Mouse (Mus musculus): Measurements from ENCODE around the gene Cinp. TPM values are rescaled to one million over a fixed set of nuclear protein-coding genes. Genes with fewer than 3 reads are reported as not detected.
"Not testable (repeated sequence)": the region's sequence is repeated elsewhere in the genome, so short reads cannot be mapped to it uniquely, and the experiment has no call there.

Gene Cinp
- polyA plus RNA-seq, 1 experiment from 2014 or later: 71.0 TPM

DNA sequence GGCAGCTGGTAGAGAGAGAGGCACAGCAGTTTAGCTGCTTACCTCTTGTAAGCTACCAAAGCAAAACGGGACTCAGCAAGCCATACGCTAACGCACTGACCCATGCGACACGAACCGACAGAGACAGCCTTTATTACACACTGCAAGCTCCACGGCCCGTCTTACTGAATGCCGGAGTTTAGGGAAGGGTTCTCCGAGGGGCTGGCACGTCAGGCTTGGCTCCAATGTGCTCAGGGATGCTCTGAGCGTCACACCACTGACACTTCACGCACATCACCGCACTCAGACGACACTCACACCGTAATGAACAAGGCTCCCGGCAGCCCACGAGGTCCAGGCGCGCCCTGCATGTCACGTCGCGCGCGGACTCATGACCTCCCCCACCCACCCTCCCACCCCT, 339 bp downstream of the Cinp start:
- Histone ChIP-seq H3K4me1 (peaks cover 21% of the 10 kb centered on the region), H3K27me3 (replicated peaks) (no peaks in the 10 kb centered on the region), H3K27ac (no peak overlapping the region), H3K9me3 (no peaks in the 10 kb centered on the region), H3K36me3 (no peaks in the 10 kb centered on the region), H3K4me3 (replicated peaks) (peak overlapping the region; percentile 86), H3K9ac (peak overlapping the region; percentile 51), H3K4me2 (peak overlapping the region; percentile 88)
- WGBS: under 1% methylated on average over 25 of the region's 25 CpGs
- no peak; the same call in 1 of the 2 replicates for ATAC-seq (ENCODE audit: insufficient read depth, low FRiP score, low read depth)

DNA sequence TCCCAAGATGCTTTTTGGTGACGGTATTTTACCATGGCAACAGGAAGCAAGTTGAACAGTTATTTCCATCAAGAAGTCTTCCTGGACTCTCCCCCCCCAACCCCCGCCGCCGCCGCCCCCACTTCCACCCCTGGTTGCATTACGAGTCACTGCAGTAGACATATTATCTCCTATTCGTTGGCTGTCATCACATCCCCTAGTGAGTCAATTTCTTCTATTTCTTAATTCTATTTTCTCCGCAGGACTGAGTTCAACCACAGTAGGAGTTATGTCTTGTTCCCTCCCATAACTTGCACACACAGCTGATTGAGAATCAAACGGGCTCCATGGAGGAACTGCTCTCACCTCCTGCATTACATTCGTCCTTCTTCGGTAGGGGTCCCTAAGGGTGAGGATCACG, 839 bp downstream of the Cinp start:
- no peaks in the 10 kb centered on the region for H3K9me3 ChIP-seq
- WGBS: 38% methylated on average over 12 of the region's 12 CpGs
- peak overlapping the region; percentile 88 for H3K4me2 ChIP-seq
- no peaks in the 10 kb centered on the region for H3K27me3 ChIP-seq (replicated peaks)
- no peaks in the 10 kb centered on the region for H3K36me3 ChIP-seq
- H3K4me1 ChIP-seq: peaks cover 21% of the 10 kb centered on the region
- no peak for ATAC-seq (ENCODE audit: insufficient read depth, low FRiP score, low read depth)
- peak overlapping the region; percentile 86 for H3K4me3 ChIP-seq (replicated peaks)
- peak overlapping the region; percentile 51 for H3K9ac ChIP-seq
- no peak overlapping the region for H3K27ac ChIP-seq

DNA sequence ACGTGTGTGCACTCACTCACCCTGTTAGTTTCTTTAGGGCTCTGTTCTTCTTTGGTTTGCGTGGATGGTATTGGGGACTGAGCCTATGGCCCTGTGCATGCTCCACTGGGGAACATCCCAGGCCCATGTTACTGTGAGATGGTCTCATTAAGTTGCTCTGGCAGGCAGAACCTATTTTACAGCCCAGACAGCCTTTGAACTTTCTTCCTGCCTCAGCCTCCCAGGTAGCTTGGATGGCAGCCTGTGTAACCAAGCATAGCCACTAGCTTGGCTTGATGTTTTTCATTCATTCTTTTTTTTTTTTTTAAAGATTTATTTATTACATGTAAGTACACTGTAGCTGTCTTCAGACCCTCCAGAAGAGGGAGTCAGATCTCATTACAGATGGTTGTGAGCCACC, 3.7 kb downstream of the Cinp start:
- Histone ChIP-seq H3K9ac (no peak overlapping the region), H3K36me3 (peaks cover 8% of the 10 kb centered on the region), H3K27me3 (replicated peaks) (no peaks in the 10 kb centered on the region), H3K4me1 (peaks cover 16% of the 10 kb centered on the region), H3K9me3 (no peaks in the 10 kb centered on the region), H3K27ac (no peak overlapping the region), H3K4me3 (replicated peaks) (no peak overlapping the region), H3K4me2 (no peak overlapping the region)
- 85% methylated on average over 2 of the region's 2 CpGs for whole genome bisulfite sequencing
- ATAC-seq (ENCODE audit: insufficient read depth, low FRiP score, low read depth): no peak

DNA sequence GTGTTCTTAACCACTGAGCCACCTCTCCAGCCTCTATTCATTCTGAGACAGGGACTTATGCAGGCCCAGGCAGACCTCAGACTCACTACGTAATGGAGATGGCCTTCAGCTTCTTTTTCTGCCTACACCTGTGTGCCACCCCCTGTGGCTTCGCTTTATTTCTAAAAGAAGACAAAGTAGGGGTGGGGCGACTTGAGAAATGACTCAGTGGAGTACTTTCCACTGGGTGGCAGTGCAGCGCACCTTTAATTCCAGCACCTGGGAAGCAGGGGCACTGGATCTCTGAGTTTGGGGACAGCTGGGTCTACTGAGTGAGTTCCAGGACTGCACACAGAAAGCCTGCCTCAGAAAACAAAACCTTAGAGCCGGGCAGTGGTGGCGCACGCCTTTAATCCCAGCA, 6.7 kb downstream of the Cinp start:
- Histone ChIP-seq H3K27me3 (replicated peaks) (no peaks in the 10 kb centered on the region), H3K27ac (no peak overlapping the region), H3K4me2 (no peak overlapping the region), H3K4me3 (replicated peaks) (no peak overlapping the region), H3K36me3 (peaks cover 25% of the 10 kb centered on the region), H3K9ac (no peak overlapping the region), H3K9me3 (no peaks in the 10 kb centered on the region), H3K4me1 (no peaks in the 10 kb centered on the region)
- WGBS: 80% methylated on average over 7 of the region's 7 CpGs
- no peak for ATAC-seq (ENCODE audit: insufficient read depth, low FRiP score, low read depth)

DNA sequence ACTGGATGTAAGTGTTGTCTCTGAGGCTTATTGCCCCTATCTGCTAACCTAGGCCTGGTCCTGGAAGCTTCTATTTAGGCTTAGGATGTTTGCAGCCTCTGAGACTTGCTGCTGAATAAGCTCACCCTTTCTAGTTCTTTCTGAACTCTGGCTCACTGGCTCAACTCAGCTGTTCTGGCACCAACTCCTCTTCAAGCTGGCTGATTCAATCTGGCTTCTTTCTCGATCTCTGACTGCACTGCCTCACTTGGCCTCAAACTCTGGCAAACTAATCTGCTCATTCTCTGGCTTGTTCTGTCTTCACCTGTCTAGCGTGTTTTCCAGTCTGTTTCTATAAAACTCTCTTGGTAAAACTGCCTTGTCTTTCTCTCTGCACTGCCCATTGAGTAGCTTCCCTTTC, 13.6 kb downstream of the Cinp start:
- ATAC-seq (ENCODE audit: insufficient read depth, low FRiP score, low read depth): no peak

DNA sequence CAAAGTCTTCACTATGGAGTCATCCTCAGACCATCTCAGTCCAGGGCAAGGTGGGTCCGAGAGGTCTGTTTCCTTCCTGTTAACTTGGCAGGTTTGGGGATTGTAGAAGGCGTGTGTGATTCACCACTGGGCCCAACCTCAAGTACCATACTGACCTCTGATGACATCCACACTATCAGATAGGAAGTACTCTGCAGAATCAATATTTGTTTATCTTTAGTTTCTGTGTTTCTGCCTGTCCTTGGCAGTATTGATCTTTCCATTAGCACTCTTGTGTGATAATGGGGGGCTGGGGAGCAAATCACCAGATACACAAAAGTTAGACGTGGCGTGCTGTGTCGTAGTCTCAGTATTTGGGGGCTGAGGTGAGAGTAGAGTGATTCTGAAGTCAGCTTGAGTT, 17.7 kb downstream of the Cinp start:
- no peak overlapping the region for H3K27ac ChIP-seq

More for the DNA sequence above, 13.6 kb downstream of the Cinp start:
- no peaks in the 10 kb centered on the region for H3K27me3 ChIP-seq (replicated peaks)
- no peak overlapping the region for H3K4me2 ChIP-seq
- H3K36me3 ChIP-seq: peaks cover 43% of the 10 kb centered on the region
- H3K4me3 ChIP-seq (replicated peaks): no peak overlapping the region
- no peaks in the 10 kb centered on the region for H3K9me3 ChIP-seq
- H3K27ac ChIP-seq: no peak overlapping the region
- no peak overlapping the region for H3K9ac ChIP-seq
- H3K4me1 ChIP-seq: no peaks in the 10 kb centered on the region
- WGBS: 85% methylated on average over 2 of the region's 2 CpGs

DNA sequence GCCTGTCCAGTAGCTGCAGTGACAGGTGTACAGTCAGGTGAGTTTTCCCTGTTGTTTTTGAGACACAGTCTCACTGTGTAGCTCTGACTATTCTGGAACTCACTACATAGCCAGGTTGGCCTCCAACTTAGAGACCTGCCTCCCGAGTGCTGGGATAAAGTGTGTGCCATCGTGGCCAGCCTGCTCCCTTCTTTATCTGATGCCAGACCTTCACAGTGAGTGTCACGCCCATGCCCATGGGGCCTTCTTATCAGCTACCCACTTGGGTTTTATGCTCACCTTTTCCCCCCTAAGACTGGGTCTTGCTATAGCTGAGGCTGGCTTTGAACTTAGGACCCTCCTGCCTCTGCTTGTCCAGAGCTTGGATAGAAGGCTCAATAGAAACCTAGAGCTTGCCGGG, 18.8 kb downstream of the Cinp start:
- H3K27me3 ChIP-seq (replicated peaks): no peaks in the 10 kb centered on the region
- peaks cover 36% of the 10 kb centered on the region for H3K36me3 ChIP-seq
- H3K4me2 ChIP-seq: no peak overlapping the region
- H3K9ac ChIP-seq: no peak overlapping the region
- no peak overlapping the region for H3K4me3 ChIP-seq (replicated peaks)
- H3K4me1 ChIP-seq: no peaks in the 10 kb centered on the region
- H3K27ac ChIP-seq: no peak overlapping the region
- no peaks in the 10 kb centered on the region for H3K9me3 ChIP-seq
- ATAC-seq (ENCODE audit: insufficient read depth, low FRiP score, low read depth): peak; percentile 56; the same call in 1 of the 2 replicates
- WGBS: 68% methylated on average over 4 of the region's 4 CpGs

More for the DNA sequence above, 17.7 kb downstream of the Cinp start:
- 72% methylated on average over 5 of the region's 5 CpGs for WGBS
- Histone ChIP-seq H3K27me3 (replicated peaks) (no peaks in the 10 kb centered on the region), H3K4me3 (replicated peaks) (no peak overlapping the region), H3K9me3 (no peaks in the 10 kb centered on the region), H3K4me2 (no peak overlapping the region), H3K36me3 (peaks cover 33% of the 10 kb centered on the region), H3K4me1 (no peaks in the 10 kb centered on the region), H3K9ac (no peak overlapping the region)
- ATAC-seq (ENCODE audit: insufficient read depth, low FRiP score, low read depth): no peak

DNA sequence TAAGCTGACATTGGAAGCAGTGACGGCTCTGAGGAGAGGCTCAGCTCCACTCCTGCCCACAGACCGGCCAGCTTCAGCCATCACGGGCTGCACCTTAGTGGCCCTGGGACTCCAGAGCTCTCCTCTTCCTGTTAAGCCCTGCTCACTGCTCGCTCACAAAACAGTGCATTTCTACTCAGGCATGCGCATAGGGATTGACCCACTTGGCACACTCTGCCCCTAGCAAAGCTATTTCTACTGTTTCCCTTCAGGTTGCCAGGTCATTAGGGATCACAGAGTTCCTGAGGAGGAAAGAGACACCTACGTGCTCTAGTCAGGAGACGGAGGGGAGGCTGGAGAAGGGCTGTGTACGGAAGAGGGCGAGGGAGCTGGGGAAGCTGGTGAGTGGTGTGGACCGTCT, 23.0 kb downstream of the Cinp start:
- H3K27me3 ChIP-seq (replicated peaks): no peaks in the 10 kb centered on the region
- peaks cover 38% of the 10 kb centered on the region for H3K36me3 ChIP-seq

DNA sequence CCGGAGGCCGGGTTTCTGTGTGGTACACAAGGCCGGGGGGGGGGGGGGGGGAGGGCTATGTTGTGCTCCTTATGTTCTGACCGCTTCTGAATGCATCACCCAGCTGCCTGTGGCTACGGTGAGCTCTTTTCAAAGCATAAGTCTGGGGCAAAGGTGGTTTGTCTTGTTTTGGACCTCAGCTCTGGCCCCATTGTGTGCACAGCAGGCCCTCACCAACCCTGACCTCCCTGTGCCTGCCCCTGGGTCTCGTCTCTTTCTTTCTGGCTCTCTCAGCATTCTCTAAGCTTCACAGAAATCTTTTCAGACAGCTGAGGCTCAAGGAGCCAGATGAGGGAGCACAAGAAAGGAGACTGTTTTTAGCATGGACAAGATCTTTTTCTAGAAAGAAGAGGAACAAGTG, 23.4 kb downstream of the Cinp start:
- Histone ChIP-seq H3K9me3 (no peaks in the 10 kb centered on the region), H3K9ac (no peak overlapping the region), H3K36me3 (peaks cover 38% of the 10 kb centered on the region), H3K4me2 (no peak overlapping the region), H3K27me3 (replicated peaks) (no peaks in the 10 kb centered on the region), H3K27ac (no peak overlapping the region), H3K4me1 (no peaks in the 10 kb centered on the region), H3K4me3 (replicated peaks) (no peak overlapping the region)
- no peak for ATAC-seq (ENCODE audit: insufficient read depth, low FRiP score, low read depth)
- 68% methylated on average over 6 of the region's 6 CpGs for WGBS

More for the DNA sequence above, 23.0 kb downstream of the Cinp start:
- 86% methylated on average over 10 of the region's 10 CpGs for WGBS
- Histone ChIP-seq H3K4me3 (replicated peaks) (no peak overlapping the region), H3K9me3 (no peaks in the 10 kb centered on the region), H3K4me2 (no peak overlapping the region), H3K9ac (no peak overlapping the region), H3K4me1 (no peaks in the 10 kb centered on the region), H3K27ac (no peak overlapping the region)
- no peak for ATAC-seq (ENCODE audit: insufficient read depth, low FRiP score, low read depth)

DNA sequence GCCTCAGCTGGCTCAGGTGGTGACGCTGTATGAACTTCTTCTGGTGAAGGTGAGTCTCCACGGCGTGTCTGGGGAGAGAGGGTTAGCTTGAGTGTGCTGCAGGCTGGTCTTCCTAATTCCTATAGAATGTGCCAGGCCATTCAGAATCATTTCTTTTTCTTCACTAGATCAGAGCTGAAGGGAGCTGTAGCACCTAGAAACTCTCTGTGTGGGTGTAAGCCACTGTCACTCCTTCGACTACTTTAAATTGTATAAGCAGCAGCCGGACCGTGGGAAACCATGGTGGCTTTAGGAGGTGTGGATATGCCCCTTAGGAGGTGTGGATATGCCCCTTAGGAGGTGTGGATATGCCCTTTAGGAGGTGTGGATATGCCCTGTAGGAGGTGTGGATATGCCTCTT, 24.9 kb downstream of the Cinp start:
- Histone ChIP-seq H3K4me3 (replicated peaks) (no peak overlapping the region), H3K9ac (no peak overlapping the region), H3K27ac (no peak overlapping the region), H3K27me3 (replicated peaks) (no peaks in the 10 kb centered on the region), H3K9me3 (no peaks in the 10 kb centered on the region), H3K4me1 (no peaks in the 10 kb centered on the region), H3K4me2 (no peak overlapping the region), H3K36me3 (peaks cover 37% of the 10 kb centered on the region)
- no peak for ATAC-seq (ENCODE audit: insufficient read depth, low FRiP score, low read depth)
- 91% methylated on average over 6 of the region's 6 CpGs for WGBS

DNA sequence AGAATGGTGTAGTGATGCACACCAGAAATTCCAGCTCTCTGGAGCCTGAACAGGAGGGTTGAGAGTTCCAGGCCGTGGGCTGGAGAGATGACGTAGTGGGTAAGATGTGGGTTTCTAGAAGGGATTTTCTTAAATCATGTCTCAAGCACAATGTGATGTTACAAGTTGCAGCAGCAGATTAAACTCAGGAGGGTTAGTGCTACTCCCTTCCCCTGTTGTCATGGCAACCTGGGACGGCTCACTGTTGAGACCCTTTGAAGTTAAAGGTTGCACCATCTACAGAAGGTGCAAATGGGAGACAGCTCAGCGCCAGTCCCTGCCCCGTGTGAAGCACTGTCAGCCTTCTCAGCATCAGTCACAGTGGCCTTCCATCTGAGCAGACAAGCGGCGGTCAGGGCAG, 27.7 kb downstream of the Cinp start:
- no peak for ATAC-seq (ENCODE audit: insufficient read depth, low FRiP score, low read depth)
- H3K27me3 ChIP-seq (replicated peaks): no peaks in the 10 kb centered on the region
- H3K27ac ChIP-seq: no peak overlapping the region
- 54% methylated on average over 7 of the region's 7 CpGs for WGBS
- no peak overlapping the region for H3K4me3 ChIP-seq (replicated peaks)
- peaks cover 27% of the 10 kb centered on the region for H3K36me3 ChIP-seq
- no peaks in the 10 kb centered on the region for H3K9me3 ChIP-seq
- no peak overlapping the region for H3K9ac ChIP-seq
- no peaks in the 10 kb centered on the region for H3K4me1 ChIP-seq
- H3K4me2 ChIP-seq: no peak overlapping the region

DNA sequence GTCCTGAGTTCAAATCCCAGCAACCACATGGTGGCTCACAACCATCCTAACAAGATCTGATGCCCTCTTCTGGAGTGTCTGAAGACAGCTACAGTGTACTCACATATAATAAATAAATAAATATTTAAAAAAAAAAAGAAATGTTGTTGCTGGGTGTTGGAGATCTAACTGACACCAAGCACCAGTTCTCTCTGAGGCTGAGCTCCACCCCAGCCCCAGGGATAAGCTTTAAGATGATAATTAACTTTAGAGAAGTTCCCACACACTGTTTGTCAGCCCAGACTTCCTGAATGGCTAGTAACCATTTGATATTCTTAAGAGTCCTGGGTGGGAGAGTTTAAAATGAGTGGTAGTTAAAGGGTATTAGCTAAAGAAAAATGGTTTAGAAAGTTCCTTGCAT, 28.7 kb downstream of the Cinp start:
- H3K27ac ChIP-seq: no peak overlapping the region
- ATAC-seq (ENCODE audit: insufficient read depth, low FRiP score, low read depth): no peak
- H3K9me3 ChIP-seq: no peaks in the 10 kb centered on the region
- no peak overlapping the region for H3K4me2 ChIP-seq
- H3K4me3 ChIP-seq (replicated peaks): no peak overlapping the region
- no peaks in the 10 kb centered on the region for H3K4me1 ChIP-seq
- no peak overlapping the region for H3K9ac ChIP-seq
- no peaks in the 10 kb centered on the region for H3K27me3 ChIP-seq (replicated peaks)
- H3K36me3 ChIP-seq: peaks cover 30% of the 10 kb centered on the region

DNA sequence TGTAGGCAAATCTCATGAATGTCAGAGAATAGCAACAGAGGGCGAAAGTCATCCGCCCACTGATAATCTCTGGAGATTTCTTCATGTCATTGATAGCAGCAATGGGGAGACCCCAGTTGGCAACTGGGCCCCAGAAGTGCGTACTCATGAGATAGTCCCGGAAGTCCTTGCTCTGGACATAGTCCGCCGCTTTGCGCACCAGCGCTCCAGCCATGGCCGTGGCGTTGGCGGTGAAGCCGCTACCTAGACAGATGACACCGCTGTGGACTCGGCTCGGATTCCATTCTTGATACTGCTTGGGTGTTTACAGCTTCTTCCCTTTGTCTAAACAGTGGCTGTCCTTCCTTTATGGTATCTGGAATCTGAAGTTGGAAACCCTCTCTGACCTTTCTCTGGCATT, 30.3 kb downstream of the Cinp start:
- not testable (repeated sequence) for ATAC-seq (ENCODE audit: insufficient read depth, low FRiP score, low read depth); H3K27me3 ChIP-seq (replicated peaks); H3K9me3 ChIP-seq; H3K4me2 ChIP-seq; H3K4me1 ChIP-seq; H3K4me3 ChIP-seq (replicated peaks); H3K9ac ChIP-seq; H3K27ac ChIP-seq
- H3K36me3 ChIP-seq: peaks cover 22% of the 10 kb centered on the region
- WGBS: 94% methylated on average over 15 of the region's 15 CpGs

All from stomach, embryonic 15.5 days (tissue).